Mouse (Mus musculus) neutrophil, adult 5-6 weeks (primary cell): ENCODE results near the gene Tmem72. TPM values are rescaled to one million over a fixed set of nuclear protein-coding genes. Genes with fewer than 3 reads are reported as not detected.

Experiments used
- ATAC-seq: fragments of 151-379, 151-347 bp; 2 replicates; pipeline ENCODE4 v1.8.0; 2017; ENCODE audit warnings: mild to moderate bottlenecking, moderate TSS enrichment; ENCODE audit not compliant: insufficient number of reproducible peaks, poor library complexity, low FRiP score, severe bottlenecking; ENCODE audit errors: extremely low read depth
- total RNA-seq: library from RNA; stranded (forward); fragments of 200-1000 nt; gene quantifications from 2 replicates; pipeline ENCODE4 v1.2.3, GENCODE M21; 2017

Tmem72 gene
- 0.23 and 0.37 TPM in 2 replicates for total RNA-seq

DNA sequence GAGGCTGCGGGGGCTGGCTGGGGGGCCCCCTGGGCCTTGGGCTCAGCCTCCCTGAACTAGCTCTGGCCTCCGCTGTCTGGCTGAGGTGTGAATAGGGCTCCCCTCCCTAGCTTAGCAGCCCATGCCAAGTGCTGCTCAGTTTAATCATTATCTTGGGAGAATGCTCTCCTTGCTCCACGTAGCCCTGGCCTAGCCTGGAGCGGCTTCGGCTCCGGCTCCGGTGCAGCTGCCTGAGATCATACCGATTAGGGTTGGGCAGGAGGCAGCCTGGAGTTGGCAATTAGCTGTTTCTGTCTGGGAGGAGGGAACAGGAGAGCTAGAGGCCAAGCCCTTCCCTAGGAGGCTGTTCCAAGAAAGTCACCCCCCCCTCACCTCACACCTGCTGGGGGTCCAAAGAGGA, at the start of gene Tmem72:
TSS of gene Tmem72 (minus strand) at position 248 of the 400 bp plus-strand sequence.
- no peak for ATAC-seq

DNA sequence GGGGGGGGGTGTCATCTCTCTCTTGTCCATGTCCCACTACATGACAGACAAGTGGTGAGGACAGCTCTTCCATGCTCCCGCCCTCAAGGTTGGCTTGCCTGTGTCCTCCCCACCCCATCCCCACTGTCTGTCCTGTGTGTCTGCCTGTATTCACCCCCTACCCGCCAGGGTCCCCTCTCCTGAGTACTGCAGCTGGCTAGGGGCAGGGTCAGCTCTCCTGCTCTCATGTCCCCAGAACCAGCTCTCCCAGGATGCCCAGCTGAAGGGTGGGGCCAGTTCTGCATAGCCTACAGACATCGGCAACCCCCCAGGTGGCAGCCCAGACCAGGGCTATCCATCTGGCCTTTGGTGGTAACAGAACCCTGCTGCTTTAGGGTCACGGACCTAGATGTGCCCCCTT, 47.8 kb upstream of the Tmem72 start:
- no peak for ATAC-seq

- no peak for ATAC-seq
Observed at GRCm38 (mm10) chr6:116762333-116762732, 45.6 kb upstream of the Tmem72 start.

DNA sequence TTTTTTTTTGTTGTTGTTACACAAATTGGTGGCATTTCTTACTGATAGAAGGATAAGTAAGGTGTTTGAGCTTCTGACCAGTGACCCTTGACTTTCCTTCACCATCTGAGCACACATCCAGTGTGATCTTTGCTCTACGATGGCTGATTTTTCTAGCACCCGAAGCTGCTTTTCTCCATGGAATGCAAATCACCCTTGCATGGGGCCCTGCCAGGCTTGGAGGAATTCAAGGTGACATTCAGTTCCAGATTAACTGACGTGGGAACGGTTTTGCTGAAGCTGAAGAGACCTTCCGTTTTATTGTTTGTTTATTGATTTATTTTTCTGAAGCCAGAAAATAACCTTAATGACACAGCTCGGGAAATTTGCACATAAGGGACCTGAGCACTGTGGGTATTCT, 43.5 kb upstream of the Tmem72 start:
- no peak for ATAC-seq

GRCm38 (mm10) chr6:116756364-116756763, 39.7 kb upstream of the Tmem72 start:
- ATAC-seq = no peak

DNA sequence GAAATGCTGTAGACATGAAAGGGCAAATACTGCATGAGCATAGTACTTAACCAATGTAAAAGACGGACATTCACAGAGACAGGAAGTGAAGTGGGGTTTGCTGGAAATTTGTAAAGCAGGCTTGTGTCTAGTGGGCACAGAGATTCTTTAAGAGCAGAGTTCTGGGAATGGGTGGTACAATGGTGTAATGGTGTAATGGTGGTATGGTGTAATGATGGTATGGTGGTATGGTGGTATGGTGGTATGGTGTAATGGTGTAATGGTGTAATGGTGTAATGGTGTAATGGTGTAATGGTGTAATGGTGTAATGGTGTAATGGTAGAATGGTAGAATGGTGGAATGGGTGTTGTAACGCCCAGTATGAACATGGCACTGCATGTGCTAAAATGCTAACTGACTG, 21.3 kb upstream of the Tmem72 start:
- ATAC-seq = no peak

DNA sequence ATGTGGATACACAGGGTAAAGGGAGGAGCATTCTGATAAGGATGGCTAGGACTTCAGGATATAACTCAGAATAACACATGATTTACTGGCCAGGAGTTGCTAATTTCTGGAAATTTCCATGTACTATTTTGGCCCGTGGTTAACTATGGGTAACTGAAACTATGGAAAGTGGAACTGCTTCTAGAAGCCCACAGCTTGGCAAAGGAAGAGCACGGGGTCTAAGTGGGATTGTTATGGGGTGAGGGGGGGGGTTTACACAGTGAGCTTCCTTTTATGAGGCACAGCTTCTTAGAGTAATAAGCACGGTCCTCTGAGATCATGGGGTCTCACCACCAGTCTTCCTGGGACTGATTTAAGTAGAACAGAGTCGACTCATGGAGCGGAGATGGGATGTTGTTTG, 18.6 kb upstream of the Tmem72 start:
- ATAC-seq = no peak

- ATAC-seq = no peak
Observed at GRCm38 (mm10) chr6:116733577-116733976, 16.9 kb upstream of the Tmem72 start.

DNA sequence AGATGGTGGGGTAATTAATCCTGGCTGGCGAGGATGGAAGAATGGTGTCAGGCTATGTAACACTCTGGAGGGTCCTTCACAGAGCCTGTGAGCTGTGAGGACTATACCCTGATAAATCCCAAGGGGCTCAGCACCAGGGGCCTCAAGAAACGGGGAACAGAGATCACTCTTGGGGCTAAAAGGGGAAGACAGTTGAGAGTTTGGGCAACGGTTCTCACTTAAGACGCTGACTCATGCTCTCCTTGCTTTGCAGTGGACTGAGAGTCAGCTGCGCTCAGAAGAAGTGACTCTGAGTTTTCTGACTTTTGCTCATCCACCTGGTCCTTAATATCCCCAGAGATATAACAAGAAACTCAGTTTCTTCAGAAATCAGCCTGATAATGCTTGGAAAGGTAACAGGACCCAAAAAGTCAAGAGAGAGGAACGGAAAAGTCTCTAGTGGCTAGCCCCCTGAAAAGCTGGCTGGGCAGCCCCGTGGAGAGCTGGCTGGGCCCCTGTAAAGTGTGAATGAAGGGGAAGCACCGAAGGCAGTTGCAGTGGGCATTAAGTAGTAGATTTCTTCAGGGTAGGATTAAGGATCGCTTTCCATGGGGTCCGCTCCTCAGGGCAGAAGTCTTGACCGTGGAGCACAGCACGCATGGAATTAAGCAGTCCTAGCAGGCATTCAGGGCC, 7.9 kb upstream of the Tmem72 start:
- peak; percentile 53; the same call in 1 of the 2 replicates for ATAC-seq

DNA sequence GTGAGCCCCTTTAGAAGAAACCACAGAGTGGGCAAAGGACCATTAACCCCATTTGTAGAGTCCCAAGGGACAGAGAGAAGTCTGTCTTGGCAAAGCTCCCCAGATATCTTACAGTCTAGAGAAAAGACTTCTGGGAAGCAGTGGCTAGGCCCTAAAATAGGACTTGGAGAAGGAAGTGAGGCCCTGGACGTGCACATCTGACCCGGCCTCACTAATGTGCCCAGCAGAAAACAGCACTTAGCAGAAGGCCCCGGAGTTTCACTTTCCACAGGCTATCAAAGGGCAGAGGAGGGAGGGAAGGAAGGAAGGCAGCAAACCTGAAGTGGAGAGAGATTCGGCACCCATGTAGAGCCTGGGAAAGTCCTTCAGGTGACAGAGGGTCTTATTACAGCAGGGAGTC, 2.2 kb upstream of the Tmem72 start:
- ATAC-seq = no peak

DNA sequence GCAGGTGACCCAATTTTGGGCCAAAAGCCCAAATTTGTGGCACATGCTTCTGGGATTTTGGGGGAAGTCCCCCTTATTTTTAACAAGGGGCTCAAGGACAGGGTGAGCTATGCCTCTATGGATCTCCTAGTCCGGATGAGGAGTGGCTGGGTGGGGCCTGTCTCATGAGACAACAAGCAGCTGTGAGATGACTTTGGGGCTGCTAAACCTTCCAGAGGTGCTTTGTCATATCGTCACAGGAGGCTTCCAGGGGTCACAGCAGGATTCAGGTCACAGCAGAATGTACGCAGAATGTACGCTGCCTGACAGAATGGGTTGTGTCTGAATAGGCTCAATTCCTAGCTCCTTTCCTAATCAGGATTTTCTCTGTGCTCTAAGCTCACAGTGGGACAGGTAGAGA, 1.6 kb upstream of the Tmem72 start:
- no peak for ATAC-seq

DNA sequence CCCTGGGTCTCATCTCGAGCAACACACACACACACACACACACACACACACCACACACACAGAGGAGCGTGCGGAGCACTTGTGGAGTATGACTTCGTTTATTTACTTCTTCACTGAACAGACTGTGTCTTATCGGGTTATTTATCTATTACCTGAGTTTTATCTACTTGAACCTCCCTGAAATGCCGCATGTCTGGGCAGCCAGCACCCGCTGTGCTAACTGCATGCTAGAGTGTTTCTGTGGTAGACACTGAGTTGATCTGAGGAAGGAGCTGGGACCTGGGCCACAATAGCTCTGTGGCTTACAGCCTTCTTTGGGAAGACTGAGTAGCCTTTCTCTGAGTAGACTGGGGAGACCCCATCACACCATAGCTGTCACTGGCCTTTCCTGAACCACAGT, 1.1 kb upstream of the Tmem72 start:
- ATAC-seq = no peak

GRCm38 (mm10) chr6:116715166-116715565, 1.5 kb downstream of the Tmem72 start:
- ATAC-seq = no peak

GRCm38 (mm10) chr6:116714576-116714975, 2.1 kb downstream of the Tmem72 start:
- ATAC-seq = no peak

DNA sequence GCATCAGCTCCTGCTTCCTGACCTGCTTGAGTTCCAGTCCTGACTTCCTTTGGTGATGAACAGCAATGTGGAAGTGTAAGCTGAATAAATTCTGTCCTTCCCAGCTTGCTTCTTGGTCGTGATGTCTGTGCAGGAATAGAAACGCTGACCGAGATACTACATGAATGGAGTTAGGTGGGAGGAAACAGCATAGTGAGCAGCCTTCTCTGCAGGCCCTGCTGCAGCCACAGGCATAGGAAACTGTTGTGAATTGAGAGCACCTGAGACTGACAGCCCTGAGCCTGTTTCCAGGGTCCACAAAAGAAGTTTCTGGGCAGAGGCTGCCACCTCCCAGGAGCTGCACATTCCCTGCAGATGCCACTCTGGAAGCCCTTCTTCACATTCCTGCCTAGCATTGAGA, 2.7 kb downstream of the Tmem72 start:
- no peak for ATAC-seq

GRCm38 (mm10) chr6:116712503-116712902, 4.2 kb downstream of the Tmem72 start:
- no peak for ATAC-seq

GRCm38 (mm10) chr6:116712062-116712461, 4.7 kb downstream of the Tmem72 start:
- ATAC-seq = no peak

DNA sequence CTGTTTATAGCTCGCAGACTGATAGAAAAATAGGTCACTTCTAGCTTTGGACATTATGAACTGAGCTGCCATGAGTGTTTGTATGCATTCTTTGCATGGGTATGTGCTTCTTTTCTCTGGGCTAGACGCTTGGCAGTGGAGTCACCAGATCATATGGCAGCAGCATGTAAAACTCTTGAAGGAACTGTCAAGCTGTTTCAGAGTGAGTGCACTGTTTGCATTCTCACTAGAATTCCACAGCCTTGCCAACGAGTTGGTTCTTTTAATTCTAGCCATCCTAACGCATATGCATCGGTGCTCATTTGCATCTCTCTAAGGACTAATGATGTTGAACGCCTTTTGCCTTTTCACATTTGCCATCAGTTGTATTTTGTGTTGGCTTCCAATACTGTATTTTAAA, 12.4 kb downstream of the Tmem72 start:
- no peak for ATAC-seq

DNA sequence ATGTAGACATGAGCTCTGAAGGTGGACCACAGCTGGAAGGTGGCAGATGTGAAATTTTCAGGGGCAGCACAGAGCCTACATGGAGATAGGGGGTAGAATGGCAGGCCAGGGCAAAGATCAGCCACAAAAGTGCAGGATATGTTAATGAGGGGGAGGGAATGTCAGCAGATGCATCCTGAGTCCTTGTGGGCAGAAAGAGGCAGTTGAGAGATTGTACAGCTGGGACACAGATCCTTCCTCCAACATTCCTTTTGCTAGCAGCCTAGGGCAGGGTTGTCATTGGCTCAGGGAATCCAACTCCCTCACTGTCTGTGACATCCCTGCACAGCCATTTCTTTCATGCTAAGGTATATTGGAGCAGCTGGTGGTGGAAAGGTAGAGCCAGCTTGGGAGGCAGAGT, 15.9 kb downstream of the Tmem72 start:
- ATAC-seq = no peak

- no peak for ATAC-seq
Observed at GRCm38 (mm10) chr6:116697896-116698425, 18.8 kb downstream of the Tmem72 start.

DNA sequence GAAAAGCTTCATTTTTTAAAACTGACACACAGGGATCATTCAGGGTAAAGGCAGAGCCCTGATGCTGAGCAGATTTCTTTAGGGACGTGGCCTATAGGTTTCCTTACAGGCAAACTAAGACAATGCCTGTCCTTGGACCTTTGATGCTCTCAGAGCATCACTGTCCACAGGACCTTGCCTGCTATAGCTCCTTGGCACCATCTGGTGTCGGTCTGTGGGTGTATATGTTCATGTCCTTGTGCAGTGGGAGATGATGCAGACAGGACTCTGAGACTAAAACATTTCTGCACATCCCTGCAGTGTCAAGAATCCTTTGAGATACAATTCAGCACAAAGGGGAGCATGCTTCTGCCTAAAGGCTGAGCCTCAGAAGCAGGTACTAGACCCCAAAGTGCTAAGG, 19.3 kb downstream of the Tmem72 start:
- peak; percentile 43; the same call in 1 of the 2 replicates for ATAC-seq
